Mouse (Mus musculus) CD4-positive helper T cell, adult 2 months (primary cell): ENCODE measurements at regions not wholly inside any gene's neighbourhood (a gene's known extent, or its start where the extent isn't known, plus 50 kb on each side); places are given as distances from the start of the nearest gene placed in this dataset.

Experiments
- DNase-seq: peaks from one replicate; pipeline ENCODE4 v3.0.0-alpha.2; 2012; ENCODE audit warnings: low read depth, missing footprints, low spot score

GRCm38 (mm10) chr14:61694796-61695195, 87.5 kb downstream of the Kcnrg start:
- no peak for DNase-seq

- DNase-seq, result no peak
Observed at GRCm38 (mm10) chr14:61696290-61696842, 89.1 kb downstream of the Kcnrg start.

- no peak for DNase-seq
Observed at GRCm38 (mm10) chr14:61696886-61697554, 89.8 kb downstream of the Kcnrg start.

- DNase-seq, result no peak
Observed at GRCm38 (mm10) chr14:61697704-61698103, 90.4 kb downstream of the Kcnrg start.

GRCm38 (mm10) chr14:61698358-61699055, 91.2 kb downstream of the Kcnrg start:
- DNase-seq, result peak; percentile 49

- no peak for DNase-seq
Observed at GRCm38 (mm10) chr14:61699638-61700037, 92.4 kb downstream of the Kcnrg start.

- no peak for DNase-seq
Observed at GRCm38 (mm10) chr14:61701131-61701530, 93.9 kb downstream of the Kcnrg start.

GRCm38 (mm10) chr14:61703916-61704315, 96.7 kb downstream of the Kcnrg start:
- DNase-seq, result no peak

GRCm38 (mm10) chr14:61706984-61707383, 99.7 kb downstream of the Kcnrg start:
- DNase-seq, result no peak

- no peak for DNase-seq
Observed at GRCm38 (mm10) chr14:61708331-61708730, 101.1 kb downstream of the Kcnrg start.

- no peak for DNase-seq
Observed at GRCm38 (mm10) chr14:61715746-61716145, 108.5 kb downstream of the Kcnrg start.

GRCm38 (mm10) chr14:61718392-61719124, 111.3 kb downstream of the Kcnrg start:
- peak; percentile 42 for DNase-seq

- no peak for DNase-seq
Observed at GRCm38 (mm10) chr14:61721302-61721701, 114.0 kb downstream of the Kcnrg start.

GRCm38 (mm10) chr14:61724942-61725341, 117.7 kb downstream of the Kcnrg start:
- no peak for DNase-seq

- DNase-seq, result no peak
Observed at GRCm38 (mm10) chr14:61728562-61728961, 121.3 kb downstream of the Kcnrg start.

- DNase-seq, result no peak
Observed at GRCm38 (mm10) chr14:61735541-61735940, 128.3 kb downstream of the Kcnrg start.

- peak; percentile 76 for DNase-seq
Observed at GRCm38 (mm10) chr14:61736384-61737322, 129.4 kb downstream of the Kcnrg start.

GRCm38 (mm10) chr14:61737504-61738040, 130.3 kb downstream of the Kcnrg start:
- DNase-seq, result peak; percentile 17

- no peak for DNase-seq
Observed at GRCm38 (mm10) chr14:61739453-61739852, 132.2 kb downstream of the Kcnrg start.

- no peak for DNase-seq
Observed at GRCm38 (mm10) chr14:61743855-61744408, 136.7 kb downstream of the Kcnrg start.
